Mouse (Mus musculus) embryonic facial prominence, embryonic 13.5 days (tissue): ENCODE measurements around the gene Kif12. TPM values are rescaled to one million over a fixed set of nuclear protein-coding genes. Genes with fewer than 3 reads are reported as not detected.

Experiments
- ATAC-seq: fragments of 200-750 bp; cut with Nextera tagmentation; 2 replicates; pipeline ENCODE4 v1.8.0; 2017; ENCODE audit warnings: low read depth; ENCODE audit not compliant: insufficient number of reproducible peaks, insufficient read depth, low FRiP score, low TSS enrichment
- H3K27ac ChIP-seq: fragments of 300-500 bp; sonication (generic); 2 replicates; pipeline ENCODE4 v1.5.1; 2015; ENCODE audit warnings: moderate library complexity, mild to moderate bottlenecking, inconsistent platforms
- H3K27me3 ChIP-seq: fragments of 300-500 bp; sonication (generic); 2 replicates; pipeline ENCODE4 v1.6.1; 2015; ENCODE audit warnings: mild to moderate bottlenecking, inconsistent platforms
- H3K36me3 ChIP-seq: fragments of 300-500 bp; sonication (generic); 2 replicates; pipeline ENCODE4 v1.6.1; 2015; ENCODE audit warnings: mild to moderate bottlenecking, inconsistent platforms
- H3K4me1 ChIP-seq: fragments of 300-500 bp; sonication (generic); 2 replicates; pipeline ENCODE4 v1.6.1; 2015; ENCODE audit warnings: inconsistent platforms
- H3K4me2 ChIP-seq: fragments of 300-500 bp; sonication (generic); 2 replicates; pipeline ENCODE4 v1.6.1; 2015; ENCODE audit warnings: moderate library complexity, mild to moderate bottlenecking, inconsistent platforms
- H3K4me3 ChIP-seq: fragments of 300-500 bp; sonication (generic); 2 replicates; pipeline ENCODE4 v1.5.1; 2015; ENCODE audit warnings: mild to moderate bottlenecking, inconsistent platforms
- H3K9ac ChIP-seq: fragments of 300-500 bp; sonication (generic); 2 replicates; pipeline ENCODE4 v1.6.1; 2015; ENCODE audit warnings: mild to moderate bottlenecking, inconsistent platforms
- H3K9me3 ChIP-seq: fragments of 300-500 bp; sonication (generic); 2 replicates; pipeline ENCODE4 v1.6.1; 2016; ENCODE audit warnings: inconsistent platforms
- WGBS: fragments of 180-500 bp; shearing (Covaris S2); methylation state at CpG from one replicate; pipeline ENCODE4 v1.1.7; 2015; ENCODE audit warnings: mixed read lengths; 5-methylcytosine and 5-hydroxymethylcytosine counted together
- polyA plus RNA-seq: library from polyadenylated mRNA; unstranded; fragments of >200 nt; fragmentation: Nextera tagmentation; extraction: Ambion mirVana; gene quantifications from 2 replicates; pipeline ENCODE4 v1.2.1, GENCODE M21; 2015

Kif12 gene
- polyA plus RNA-seq, 1 experiment from 2014 or later, result not detected

DNA sequence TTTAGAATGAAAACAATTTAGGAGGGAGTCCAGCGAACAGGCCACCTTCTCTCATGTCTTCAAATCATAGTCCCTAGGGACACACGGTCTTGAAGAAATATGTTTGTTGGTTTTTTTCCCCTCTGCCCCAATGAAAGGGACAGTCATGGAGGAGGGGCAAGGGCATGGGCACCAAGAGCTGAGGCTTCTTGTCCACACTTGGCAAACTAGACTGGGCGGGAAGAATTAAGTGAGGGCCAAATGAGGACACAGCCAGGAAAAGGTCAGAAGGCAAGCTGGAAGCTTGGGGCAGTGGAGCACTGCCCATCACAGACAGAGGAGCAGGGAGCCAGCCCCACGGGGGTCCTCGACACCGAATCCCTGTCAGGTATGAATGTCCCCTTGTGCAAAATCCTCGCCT, 31.9 kb upstream of the Kif12 start:
- ATAC-seq, result no peak
- H3K4me2 ChIP-seq, result no peak overlapping the region
- no peaks in the 10 kb centered on the region for H3K27me3 ChIP-seq
- H3K9ac ChIP-seq, result no peak overlapping the region
- H3K27ac ChIP-seq, result no peak overlapping the region
- no peaks in the 10 kb centered on the region for H3K36me3 ChIP-seq
- 80% methylated on average over 7 of the region's 7 CpGs for WGBS
- 0 out of 2 replicates have a peak, but pooled peaks cover 3% of the 10 kb centered on the region for H3K4me1 ChIP-seq
- no peak overlapping the region for H3K4me3 ChIP-seq
- H3K9me3 ChIP-seq, result no peaks in the 10 kb centered on the region

- H3K9me3 ChIP-seq, result no peaks in the 10 kb centered on the region
- H3K36me3 ChIP-seq, result no peaks in the 10 kb centered on the region
- H3K9ac ChIP-seq, result no peak overlapping the region
- no peak overlapping the region for H3K27ac ChIP-seq
- no peak overlapping the region for H3K4me3 ChIP-seq
- ATAC-seq, result no peak
- no peak overlapping the region for H3K4me2 ChIP-seq
- 82% methylated on average over 5 of the region's 5 CpGs for WGBS
- H3K27me3 ChIP-seq, result no peaks in the 10 kb centered on the region
- H3K4me1 ChIP-seq, result no peaks in the 10 kb centered on the region
Observed at GRCm38 (mm10) chr4:63199366-63199765, 27.4 kb upstream of the Kif12 start.

- Histone ChIP-seq H3K27me3 (no peaks in the 10 kb centered on the region), H3K36me3 (no peaks in the 10 kb centered on the region), H3K4me3 (no peak overlapping the region), H3K27ac (no peak overlapping the region), H3K4me2 (no peak overlapping the region), H3K4me1 (peaks cover 15% of the 10 kb centered on the region), H3K9me3 (no peaks in the 10 kb centered on the region), H3K9ac (no peak overlapping the region)
- WGBS, result 70% methylated on average over 2 of the region's 2 CpGs
- no peak for ATAC-seq
Observed at GRCm38 (mm10) chr4:63194366-63194765, 22.4 kb upstream of the Kif12 start.

DNA sequence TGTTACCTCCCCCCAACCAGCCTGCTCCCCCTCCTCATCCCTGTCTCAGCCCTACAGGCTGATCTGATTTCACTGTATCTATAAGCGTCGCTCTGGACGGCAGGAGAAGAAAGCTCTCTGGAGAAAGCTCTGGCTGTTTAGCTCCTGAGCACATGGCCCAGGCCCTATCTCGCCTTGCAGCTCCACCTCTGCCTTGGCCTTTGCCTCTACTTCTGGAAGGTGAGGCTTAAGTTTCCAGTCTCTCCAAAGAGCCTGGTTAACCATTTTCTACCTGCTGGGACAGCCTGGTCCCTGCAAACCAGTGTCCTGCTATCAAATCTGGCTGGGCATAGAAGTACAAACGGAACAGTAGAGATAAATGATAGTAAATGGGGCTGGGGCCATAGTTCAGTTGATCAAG, 19.7 kb upstream of the Kif12 start:
- no peak for ATAC-seq
- peak overlapping the region; percentile 75 for H3K27ac ChIP-seq
- no peak overlapping the region for H3K4me3 ChIP-seq
- H3K4me1 ChIP-seq, result peaks cover 19% of the 10 kb centered on the region
- WGBS, result 31% methylated on average over 5 of the region's 5 CpGs
- no peaks in the 10 kb centered on the region for H3K36me3 ChIP-seq
- H3K9me3 ChIP-seq, result no peaks in the 10 kb centered on the region
- H3K9ac ChIP-seq, result no peak overlapping the region
- no peak overlapping the region for H3K4me2 ChIP-seq
- no peaks in the 10 kb centered on the region for H3K27me3 ChIP-seq

DNA sequence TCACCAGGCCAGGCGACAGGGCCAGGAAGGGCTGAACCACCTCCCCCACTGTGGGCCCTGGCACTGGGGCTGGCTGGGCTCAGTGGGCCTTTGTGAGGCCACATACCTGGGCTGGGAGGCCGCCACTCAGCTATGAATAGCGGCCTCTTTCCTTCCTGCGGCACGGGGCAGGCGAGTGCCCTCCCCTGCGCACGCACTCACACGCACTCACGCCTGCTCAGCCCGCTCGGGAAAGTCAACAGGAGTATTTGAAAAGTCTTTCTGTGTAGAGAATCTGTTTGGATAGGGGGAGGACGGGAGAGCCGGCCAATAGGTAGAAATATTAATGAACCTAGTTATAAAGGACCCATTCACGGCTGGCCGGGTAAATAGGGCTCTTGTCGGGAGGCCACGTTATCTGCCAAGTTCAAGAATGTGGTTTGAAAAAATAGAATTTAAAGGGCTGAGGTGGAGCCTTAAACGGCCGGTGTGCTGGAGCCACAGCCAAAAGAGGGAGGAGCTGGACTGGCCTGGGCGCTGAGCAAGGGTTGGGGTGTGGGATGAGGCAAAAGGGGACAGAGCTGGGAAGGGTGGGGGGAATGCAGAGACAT, 14.4 kb upstream of the Kif12 start:
- peak; percentile 71 for ATAC-seq

GRCm38 (mm10) chr4:63181556-63181955, 9.6 kb upstream of the Kif12 start:
- ATAC-seq, result no peak; the same call in 1 of the 2 replicates
- Histone ChIP-seq H3K27me3 (no peaks in the 10 kb centered on the region), H3K27ac (no peak overlapping the region), H3K4me1 (peaks cover 9% of the 10 kb centered on the region), H3K4me3 (no peak overlapping the region), H3K4me2 (no peak overlapping the region), H3K36me3 (no peaks in the 10 kb centered on the region), H3K9ac (no peak overlapping the region), H3K9me3 (no peaks in the 10 kb centered on the region)
- 6% methylated on average over 5 of the region's 5 CpGs for WGBS

More for the DNA sequence above, 14.4 kb upstream of the Kif12 start:
- Histone ChIP-seq H3K4me3 (no peak overlapping the region), H3K27ac (peak overlapping the region; percentile 69), H3K9me3 (no peaks in the 10 kb centered on the region), H3K27me3 (no peaks in the 10 kb centered on the region), H3K9ac (no peak overlapping the region), H3K4me2 (no peak overlapping the region), H3K4me1 (peaks cover 25% of the 10 kb centered on the region), H3K36me3 (no peaks in the 10 kb centered on the region)
- WGBS, result 61% methylated on average over 21 of the region's 21 CpGs

DNA sequence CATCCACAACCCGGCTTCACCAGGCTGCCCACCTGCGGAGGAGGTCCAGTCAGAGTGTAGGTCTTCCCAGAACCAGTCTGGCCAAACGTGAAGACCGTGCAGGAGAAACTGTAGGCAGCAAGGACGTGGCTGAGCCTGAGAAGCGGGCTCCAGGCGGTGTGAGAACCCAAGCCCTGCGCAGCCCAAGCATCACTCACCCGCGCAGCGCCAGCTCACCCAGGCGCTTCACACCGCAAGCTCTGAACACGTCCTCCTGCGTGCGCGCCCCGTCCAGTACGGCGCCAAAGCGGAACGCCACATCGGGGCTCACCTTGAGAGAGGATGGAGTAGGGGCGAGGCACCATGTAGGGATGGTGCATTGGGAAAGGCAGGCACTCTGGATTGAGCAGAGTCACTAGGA, 809 bp downstream of the Kif12 start:
- Histone ChIP-seq H3K36me3 (no peaks in the 10 kb centered on the region), H3K4me1 (no peaks in the 10 kb centered on the region), H3K4me3 (no peak overlapping the region), H3K4me2 (no peak overlapping the region), H3K9ac (no peak overlapping the region), H3K27me3 (peaks cover 26% of the 10 kb centered on the region), H3K9me3 (peaks cover 2% of the 10 kb centered on the region; the same call in 1 of the 2 replicates), H3K27ac (no peak overlapping the region)
- ATAC-seq, result no peak
- WGBS, result 56% methylated on average over 24 of the region's 24 CpGs

GRCm38 (mm10) chr4:63170061-63170460, 1.9 kb downstream of the Kif12 start:
- Histone ChIP-seq H3K9me3 (peaks cover 2% of the 10 kb centered on the region; the same call in 1 of the 2 replicates), H3K27me3 (peaks cover 26% of the 10 kb centered on the region), H3K4me2 (no peak overlapping the region), H3K36me3 (no peaks in the 10 kb centered on the region), H3K4me3 (no peak overlapping the region), H3K4me1 (no peaks in the 10 kb centered on the region), H3K9ac (no peak overlapping the region), H3K27ac (no peak overlapping the region)
- ATAC-seq, result no peak
- 84% methylated on average over 4 of the region's 4 CpGs for WGBS

GRCm38 (mm10) chr4:63166323-63166722, 5.6 kb downstream of the Kif12 start:
- Histone ChIP-seq H3K9ac (no peak overlapping the region), H3K27me3 (peaks cover 12% of the 10 kb centered on the region), H3K36me3 (no peaks in the 10 kb centered on the region), H3K9me3 (no peaks in the 10 kb centered on the region), H3K4me3 (no peak overlapping the region), H3K27ac (no peak overlapping the region), H3K4me1 (no peaks in the 10 kb centered on the region), H3K4me2 (no peak overlapping the region)
- 83% methylated on average over 5 of the region's 5 CpGs for WGBS
- no peak for ATAC-seq

DNA sequence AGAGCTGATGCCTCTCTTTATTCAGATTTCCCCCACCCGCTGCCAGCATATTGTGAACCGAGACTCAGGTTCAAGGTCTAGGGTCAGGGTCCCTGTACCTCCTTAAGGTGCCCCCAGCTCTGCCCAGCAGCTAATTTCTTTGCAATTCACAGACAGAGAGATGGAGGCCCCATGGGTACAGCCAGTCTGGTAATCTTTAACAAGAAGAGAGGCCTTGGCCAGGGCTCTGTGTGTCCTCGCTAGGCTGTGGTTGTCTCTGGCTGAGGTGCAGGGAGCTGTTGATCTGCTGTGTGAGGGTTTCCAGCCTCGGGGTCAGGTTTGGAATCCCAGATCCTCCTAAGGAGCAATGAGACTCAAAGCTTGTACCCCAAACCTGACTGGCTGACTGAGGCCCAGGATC, 6.3 kb downstream of the Kif12 start:
- Histone ChIP-seq H3K9me3 (no peaks in the 10 kb centered on the region), H3K27me3 (peaks cover 6% of the 10 kb centered on the region), H3K27ac (no peak overlapping the region), H3K9ac (no peak overlapping the region), H3K36me3 (no peaks in the 10 kb centered on the region), H3K4me1 (no peaks in the 10 kb centered on the region), H3K4me3 (no peak overlapping the region), H3K4me2 (no peak overlapping the region)
- no peak for ATAC-seq
- 85% methylated on average over 4 of the region's 4 CpGs for WGBS

DNA sequence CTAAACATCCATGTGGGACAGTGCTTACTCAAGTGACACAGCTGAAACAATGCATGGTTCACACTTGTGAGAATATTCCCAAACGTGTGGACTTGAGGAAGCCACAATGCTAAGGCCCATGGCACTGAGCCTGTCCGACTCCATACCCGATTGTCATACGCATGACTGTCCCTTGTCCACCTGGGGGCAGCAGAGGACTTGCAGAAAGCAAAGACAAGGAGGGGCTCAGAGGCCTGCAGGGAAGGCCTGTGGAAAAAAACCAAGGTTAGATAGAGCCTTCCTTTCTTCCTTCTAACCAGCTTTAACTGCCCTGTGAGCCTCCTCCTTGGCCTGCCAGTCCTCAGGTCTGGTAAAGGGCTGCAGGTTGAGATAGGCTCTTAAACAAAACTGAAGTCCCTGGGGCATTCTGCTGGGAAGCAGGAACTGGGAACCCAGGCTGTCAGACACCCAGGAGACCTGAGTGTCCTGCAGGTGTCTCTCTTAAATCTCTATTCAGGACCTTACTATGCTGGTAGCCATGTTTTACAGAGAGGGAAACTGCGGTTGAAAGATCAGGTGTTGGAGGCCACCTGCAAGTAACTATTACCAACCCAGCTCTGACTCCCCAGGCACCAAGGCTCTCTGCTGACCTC, 12.9 kb downstream of the Kif12 start:
- 12% methylated on average over 5 of the region's 5 CpGs for WGBS
- Histone ChIP-seq H3K4me2 (no peak overlapping the region), H3K27me3 (no peaks in the 10 kb centered on the region), H3K27ac (no peak overlapping the region), H3K9me3 (no peaks in the 10 kb centered on the region), H3K36me3 (no peaks in the 10 kb centered on the region), H3K4me3 (no peak overlapping the region), H3K9ac (peak overlapping the region; percentile 46; the same call in 1 of the 2 replicates), H3K4me1 (peaks cover 6% of the 10 kb centered on the region)
- no peak for ATAC-seq

DNA sequence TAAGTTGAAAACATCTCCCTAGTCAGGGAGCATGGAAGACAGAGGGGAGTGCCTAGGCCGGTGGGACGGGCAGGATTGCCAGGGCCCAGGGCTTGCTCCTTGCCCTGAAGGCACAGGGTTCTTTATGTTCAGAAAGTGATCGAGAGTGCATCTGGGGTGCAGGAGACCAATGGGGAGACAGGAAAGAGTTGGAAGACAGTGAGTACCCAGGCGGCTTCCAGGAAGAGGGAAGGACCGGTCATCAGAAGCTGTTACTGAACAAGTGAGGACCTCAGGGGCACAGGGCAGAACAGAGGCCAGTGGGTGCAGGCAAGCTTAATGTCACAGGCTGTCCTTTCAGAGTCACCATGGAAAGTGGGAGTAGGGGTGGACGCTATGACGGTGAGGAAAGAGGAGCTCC, 13.7 kb downstream of the Kif12 start:
- H3K9ac ChIP-seq, result no peak overlapping the region
- ATAC-seq, result no peak
- H3K4me2 ChIP-seq, result no peak overlapping the region
- WGBS, result 81% methylated on average over 7 of the region's 7 CpGs
- H3K36me3 ChIP-seq, result no peaks in the 10 kb centered on the region
- H3K4me1 ChIP-seq, result peaks cover 6% of the 10 kb centered on the region
- H3K4me3 ChIP-seq, result no peak overlapping the region
- no peak overlapping the region for H3K27ac ChIP-seq
- H3K27me3 ChIP-seq, result no peaks in the 10 kb centered on the region
- no peaks in the 10 kb centered on the region for H3K9me3 ChIP-seq
